Mouse (Mus musculus): ENCODE results near the gene Rbm25.
"Not testable (repeated sequence)": the region's sequence is repeated elsewhere in the genome, so short reads cannot be mapped to it uniquely, and the experiment has no call there.

The Rbm25 gene

GRCm38 (mm10) chr12:83630936-83631335 is at the start of gene Rbm25:
Rbm25 (plus strand) TSS chr12:83631236.
- DNase-seq, result not testable (repeated sequence)

GRCm38 (mm10) chr12:83582106-83582505 is 48.9 kb upstream of the Rbm25 start:
- no peak for DNase-seq

- DNase-seq, result no peak
Measured at GRCm38 (mm10) chr12:83582747-83583146, 48.3 kb upstream of the Rbm25 start.

GRCm38 (mm10) chr12:83586628-83587027 is 44.4 kb upstream of the Rbm25 start:
- DNase-seq, result no peak

- DNase-seq, result no peak
Measured at GRCm38 (mm10) chr12:83591754-83592501, 39.1 kb upstream of the Rbm25 start.

- DNase-seq, result peak; percentile 14
Measured at GRCm38 (mm10) chr12:83594454-83595040, 36.5 kb upstream of the Rbm25 start.

GRCm38 (mm10) chr12:83596191-83596954 is 34.7 kb upstream of the Rbm25 start:
- DNase-seq, result no peak

- peak; percentile 96 for DNase-seq
Measured at GRCm38 (mm10) chr12:83597025-83597501, 34.0 kb upstream of the Rbm25 start, which contains the start of gene Zfyve1. Zfyve1 (minus strand) TSS chr12:83597222.

- no peak for DNase-seq
Measured at GRCm38 (mm10) chr12:83597881-83598280, 33.2 kb upstream of the Rbm25 start.

- DNase-seq, result no peak
Measured at GRCm38 (mm10) chr12:83602285-83602684, 28.8 kb upstream of the Rbm25 start.

- DNase-seq, result not testable (repeated sequence)
Measured at GRCm38 (mm10) chr12:83606411-83606810, 24.6 kb upstream of the Rbm25 start.

GRCm38 (mm10) chr12:83617261-83617660 is 13.8 kb upstream of the Rbm25 start:
- no peak for DNase-seq

GRCm38 (mm10) chr12:83618981-83619380 is 12.1 kb upstream of the Rbm25 start:
- no peak for DNase-seq

- not testable (repeated sequence) for DNase-seq
Measured at GRCm38 (mm10) chr12:83620694-83621093, 10.3 kb upstream of the Rbm25 start.

- no peak for DNase-seq
Measured at GRCm38 (mm10) chr12:83622031-83622755, 8.8 kb upstream of the Rbm25 start.

- DNase-seq, result no peak
Measured at GRCm38 (mm10) chr12:83624321-83624720, 6.7 kb upstream of the Rbm25 start.

GRCm38 (mm10) chr12:83631743-83632679 is 975 bp downstream of the Rbm25 start:
- peak; percentile 96 for DNase-seq

GRCm38 (mm10) chr12:83632680-83633025 is 1.6 kb downstream of the Rbm25 start:
- DNase-seq, result peak; percentile 60

- DNase-seq, result no peak
Measured at GRCm38 (mm10) chr12:83633807-83634206, 2.8 kb downstream of the Rbm25 start.

- DNase-seq, result no peak
Measured at GRCm38 (mm10) chr12:83641233-83641632, 10.2 kb downstream of the Rbm25 start.

- no peak for DNase-seq
Measured at GRCm38 (mm10) chr12:83643116-83643515, 12.1 kb downstream of the Rbm25 start.

- DNase-seq, result no peak
Measured at GRCm38 (mm10) chr12:83650346-83650745, 19.3 kb downstream of the Rbm25 start.
